Mouse (Mus musculus) MN1 (cell line): ENCODE data around the gene Dennd1a.
A peak's percentile ranks its signal among the peaks of the same experiment; 100 is the strongest.

Source experiments
- DNase-seq: peaks from one replicate; pipeline ENCODE4 v3.0.0-alpha.2; 2016; ENCODE audit warnings: low spot score

The Dennd1a gene

GRCm38 (mm10) chr2:38111655-38112351, 175.4 kb downstream of the Dennd1a start:
- no peak for DNase-seq

- no peak for DNase-seq
Observed at GRCm38 (mm10) chr2:38108586-38108985, 178.6 kb downstream of the Dennd1a start.

GRCm38 (mm10) chr2:38102674-38103073, 184.5 kb downstream of the Dennd1a start:
- DNase-seq: no peak

- no peak for DNase-seq
Observed at GRCm38 (mm10) chr2:38100289-38100688, 186.9 kb downstream of the Dennd1a start.

GRCm38 (mm10) chr2:38099120-38099773, 187.9 kb downstream of the Dennd1a start:
- no peak for DNase-seq

- DNase-seq: no peak
Observed at GRCm38 (mm10) chr2:38097469-38097868, 189.7 kb downstream of the Dennd1a start.

- DNase-seq: no peak
Observed at GRCm38 (mm10) chr2:38096328-38096727, 190.9 kb downstream of the Dennd1a start.

- DNase-seq: peak; percentile 25
Observed at GRCm38 (mm10) chr2:38094380-38095163, 192.6 kb downstream of the Dennd1a start.

- DNase-seq: no peak
Observed at GRCm38 (mm10) chr2:38093968-38094367, 193.2 kb downstream of the Dennd1a start.

GRCm38 (mm10) chr2:38093242-38093641, 193.9 kb downstream of the Dennd1a start:
- DNase-seq: no peak

- no peak for DNase-seq
Observed at GRCm38 (mm10) chr2:38088346-38088745, 198.8 kb downstream of the Dennd1a start.

GRCm38 (mm10) chr2:38085058-38085457, 202.1 kb downstream of the Dennd1a start:
- no peak for DNase-seq

- DNase-seq: no peak
Observed at GRCm38 (mm10) chr2:38083251-38083650, 203.9 kb downstream of the Dennd1a start.

GRCm38 (mm10) chr2:38074495-38074894, 212.7 kb downstream of the Dennd1a start:
- no peak for DNase-seq

- DNase-seq: no peak
Observed at GRCm38 (mm10) chr2:38072061-38072460, 215.1 kb downstream of the Dennd1a start.

GRCm38 (mm10) chr2:38068171-38068572, 219.0 kb downstream of the Dennd1a start:
- no peak for DNase-seq

- no peak for DNase-seq
Observed at GRCm38 (mm10) chr2:38065914-38066313, 221.3 kb downstream of the Dennd1a start.

- DNase-seq: no peak
Observed at GRCm38 (mm10) chr2:38064266-38064665, 222.9 kb downstream of the Dennd1a start.

GRCm38 (mm10) chr2:38062156-38062555, 225.0 kb downstream of the Dennd1a start:
- DNase-seq: no peak

- DNase-seq: no peak
Observed at GRCm38 (mm10) chr2:38061474-38061873, 225.7 kb downstream of the Dennd1a start.

- DNase-seq: no peak
Observed at GRCm38 (mm10) chr2:38052440-38052839, 234.8 kb downstream of the Dennd1a start.

GRCm38 (mm10) chr2:38051485-38052085, 235.6 kb downstream of the Dennd1a start:
- no peak for DNase-seq
